Mouse (Mus musculus): ENCODE data around the gene Mmp25.
A peak's percentile ranks its signal among the peaks of the same experiment; 100 is the strongest.
"Not testable (repeated sequence)": the region's sequence is repeated elsewhere in the genome, so short reads cannot be mapped to it uniquely, and the experiment has no call there.

The Mmp25 gene

DNA sequence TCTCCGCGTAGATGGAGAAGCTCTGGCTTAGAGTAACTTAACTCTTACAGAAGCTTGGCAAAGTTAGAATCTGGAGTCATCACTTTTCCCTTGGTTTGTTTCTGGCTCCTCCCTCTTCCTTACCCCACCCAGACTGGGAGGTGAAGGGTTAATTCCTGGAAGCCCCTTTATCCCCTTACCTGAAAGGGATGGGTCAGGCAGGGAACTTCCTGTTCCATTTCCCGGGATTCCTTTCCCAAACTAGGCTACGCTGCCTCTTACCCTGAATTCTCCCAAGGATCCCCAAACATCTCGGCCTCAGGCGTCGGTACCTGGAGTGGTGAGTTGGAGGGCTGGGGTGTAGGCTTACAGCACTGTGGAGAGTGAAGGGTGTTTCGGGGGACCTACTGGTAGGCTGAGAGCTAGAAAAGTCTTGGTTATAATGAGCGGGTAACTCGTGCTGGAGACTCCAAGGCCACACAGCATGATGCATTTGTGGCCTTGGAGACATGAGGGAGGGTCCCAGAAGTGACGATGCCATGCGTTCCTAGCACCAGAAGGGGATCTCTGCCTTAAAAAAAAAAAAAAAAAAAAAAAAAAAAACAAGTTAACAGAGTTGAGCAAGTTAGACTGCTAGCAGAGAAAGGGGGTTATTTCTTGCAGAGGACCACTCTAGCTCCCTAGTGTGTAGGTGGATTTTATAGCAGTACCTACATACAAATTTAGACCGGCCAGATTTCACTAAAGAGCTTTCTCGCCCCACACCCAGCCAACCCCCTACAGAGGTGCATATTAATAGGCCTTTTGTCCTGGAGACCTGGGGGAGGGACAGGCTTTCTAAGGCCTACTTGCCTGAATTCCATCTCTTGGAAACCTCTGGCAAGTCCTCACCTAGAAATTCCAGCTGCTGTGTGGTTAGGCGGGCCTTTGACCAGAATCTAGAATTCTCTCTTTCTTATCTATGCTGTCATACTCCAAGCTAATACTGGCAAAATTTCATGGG, 44.1 kb downstream of the Mmp25 start, which contains the start of gene Zscan10:
Gene Zscan10 (plus strand): TSS at position 216 of the 982 bp plus-strand sequence.
- DNase-seq (ENCODE audit: low spot score in 2 of 2), result no peak

DNA sequence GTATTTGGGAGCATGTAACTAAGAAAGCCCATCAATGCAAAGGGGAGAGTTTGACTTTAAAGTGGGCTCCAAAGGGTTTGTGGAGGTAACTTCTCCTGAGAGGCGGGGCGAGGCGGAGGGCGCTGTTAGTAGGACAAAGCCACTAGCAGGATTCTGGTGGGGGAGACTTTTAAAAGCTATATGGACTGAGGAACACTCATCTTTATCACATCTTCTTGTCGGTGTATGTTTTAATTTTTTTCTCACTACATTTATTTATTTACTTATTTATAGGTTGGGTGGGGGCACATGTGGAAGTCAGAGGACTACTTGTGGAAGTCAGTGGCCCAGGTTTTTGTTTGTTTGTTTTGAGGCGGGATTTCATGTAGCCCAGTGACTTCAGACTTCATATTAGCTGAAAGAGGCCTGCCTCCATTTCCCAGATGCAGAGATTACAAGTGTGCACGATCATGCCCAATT, 45.4 kb downstream of the Mmp25 start:
- peak in 1 of 2 experiments; percentile 42 for DNase-seq (ENCODE audit: low spot score in 2 of 2)

DNA sequence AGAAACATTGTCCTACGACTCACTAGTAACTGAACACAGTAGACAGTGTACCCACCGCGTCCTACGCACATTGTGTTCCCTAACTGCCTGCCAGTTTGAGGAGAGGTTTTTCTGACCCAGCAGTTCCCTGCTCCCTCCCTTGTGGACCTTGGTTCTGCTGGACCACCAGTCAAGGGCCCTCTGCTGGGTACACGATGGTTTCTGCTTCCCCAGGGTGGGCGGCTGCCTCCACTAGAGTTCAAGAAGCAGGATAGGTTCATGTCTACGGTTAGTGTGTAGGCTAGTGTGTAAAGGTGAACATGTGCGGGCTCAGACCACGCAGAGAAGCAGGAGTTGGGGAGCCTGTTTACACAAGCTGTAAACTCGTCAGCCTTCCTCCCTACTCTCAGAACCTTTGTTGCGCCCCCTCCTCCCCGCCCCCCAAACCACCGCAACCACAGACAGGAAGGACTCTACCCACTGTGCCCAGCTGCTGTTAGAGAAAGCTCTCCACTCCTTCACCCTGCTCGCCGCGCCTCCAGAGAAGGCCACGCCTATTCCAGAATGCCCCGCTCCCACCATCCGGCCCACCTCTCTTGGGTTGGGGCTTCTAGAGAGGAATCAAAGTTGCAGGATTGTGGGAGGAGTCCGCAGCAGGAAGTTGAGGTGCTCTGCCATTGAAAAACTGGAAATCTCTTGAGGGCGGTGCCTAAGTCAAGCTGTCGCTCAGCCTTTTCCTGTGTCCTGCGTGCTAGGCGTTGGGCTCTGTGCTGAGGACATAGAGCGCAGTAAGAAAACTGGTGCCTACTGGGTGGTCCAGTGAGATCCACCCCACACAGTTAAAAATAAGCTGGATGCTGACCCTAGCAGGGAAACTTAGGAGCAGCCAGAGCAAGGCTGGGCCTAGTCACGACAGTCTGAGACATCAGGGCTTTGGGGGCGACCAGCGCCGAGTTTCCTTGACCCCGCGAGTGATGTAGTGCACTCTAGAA, 46.2 kb downstream of the Mmp25 start, which contains the start of gene Zfp13:
Gene Zfp13 (minus strand): TSS at position 906 of the 971 bp plus-strand sequence.
- DNase-seq (ENCODE audit: low spot score in 2 of 2), result peak; percentile 87 to 95

DNA sequence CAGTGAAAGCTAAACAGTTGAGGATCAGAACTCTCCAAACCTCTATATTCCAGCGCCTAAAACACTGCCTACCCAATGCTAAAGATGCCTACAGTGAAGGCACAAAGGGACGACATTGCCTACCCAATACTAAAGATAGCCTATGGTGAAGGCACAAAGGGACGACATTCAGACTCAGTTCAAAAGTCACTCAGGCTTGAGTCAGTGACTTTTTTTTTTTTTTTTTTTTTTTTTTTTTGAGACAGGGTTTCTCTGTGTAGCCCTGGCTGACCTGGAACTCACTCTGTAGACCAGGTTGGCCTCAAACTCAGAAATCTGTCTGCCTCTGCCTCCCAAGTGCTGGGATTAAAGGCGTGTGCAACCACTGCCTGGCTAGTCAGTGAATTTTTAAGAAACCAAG, 49.9 kb downstream of the Mmp25 start:
- DNase-seq (ENCODE audit: low spot score in 2 of 2), result not testable (repeated sequence)

GRCm38 (mm10) chr17:23592926-23593300, 52.2 kb downstream of the Mmp25 start:
- no peak for DNase-seq (ENCODE audit: low spot score in 2 of 2)

- peak; percentile 73 to 81 for DNase-seq (ENCODE audit: low spot score in 2 of 2)
These were observed 52.7 kb downstream of the Mmp25 start for GRCm38 (mm10) chr17:23592208-23592925.

DNA sequence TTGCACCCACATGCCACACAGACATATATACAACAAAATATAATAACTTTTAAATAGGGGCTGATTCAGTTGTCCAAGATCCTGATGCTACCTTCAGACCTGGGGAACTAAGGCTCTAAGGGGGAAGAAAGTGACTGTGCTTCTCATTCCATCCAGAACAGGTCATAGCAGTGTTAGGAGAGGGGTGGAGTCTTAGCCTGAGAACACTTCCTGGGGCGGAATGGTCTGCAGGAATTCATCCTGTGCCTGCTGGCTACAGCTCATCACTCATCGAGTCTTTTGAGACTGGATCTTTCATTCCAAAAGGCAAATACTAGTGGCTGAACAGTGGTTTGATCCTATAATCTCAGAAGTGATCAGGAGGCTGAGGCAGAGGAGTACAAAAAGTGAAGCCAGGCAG, 57.8 kb downstream of the Mmp25 start:
- no peak for DNase-seq (ENCODE audit: low spot score in 2 of 2)

DNA sequence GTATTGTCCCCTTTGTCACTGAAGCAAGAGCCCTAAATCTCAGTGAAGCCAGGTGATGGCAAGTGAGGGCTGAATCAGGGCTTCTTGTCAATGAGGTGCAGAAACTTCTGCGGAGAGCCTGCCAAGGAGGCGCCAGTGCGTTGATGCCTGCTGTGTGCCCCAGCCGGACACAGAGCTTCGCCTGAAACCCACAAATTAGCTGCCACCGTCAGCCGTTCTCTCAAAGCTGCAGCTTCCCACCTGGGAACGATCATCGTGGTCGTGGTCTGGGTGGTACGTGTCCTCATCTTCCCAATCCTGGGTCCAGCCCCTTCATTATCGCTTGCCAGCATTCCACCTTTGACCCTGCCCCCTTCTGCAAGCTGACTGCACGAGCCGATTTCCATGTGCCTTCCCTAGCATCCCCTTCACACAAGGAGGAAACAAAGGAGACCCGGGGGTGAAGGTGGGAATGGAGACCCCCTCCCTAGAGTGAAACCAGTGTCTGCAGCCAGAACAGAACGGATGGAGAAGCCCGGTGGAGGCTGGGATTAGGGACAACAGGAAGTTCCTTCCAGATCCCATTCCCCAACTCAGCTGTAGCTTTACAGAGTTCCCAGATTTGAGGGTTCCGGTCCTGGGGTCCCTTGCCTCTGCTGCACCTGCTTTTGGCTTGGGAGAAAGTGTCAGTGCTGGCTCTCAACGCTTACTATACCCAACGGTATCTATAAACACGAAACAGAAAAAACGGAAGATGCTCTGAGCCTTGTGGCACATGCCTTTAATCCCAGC, 59.2 kb downstream of the Mmp25 start:
- DNase-seq (ENCODE audit: low spot score in 2 of 2), result no peak

- no peak for DNase-seq (ENCODE audit: low spot score in 2 of 2)
These were observed 60.3 kb downstream of the Mmp25 start for GRCm38 (mm10) chr17:23584786-23585185.
